Mouse (Mus musculus) naive thymus-derived CD4-positive, alpha-beta T cell, adult 2 months (primary cell): ENCODE measurements at regions not wholly inside any gene's neighbourhood (a gene's known extent, or its start where the extent isn't known, plus 50 kb on each side); places are given as distances from the start of the nearest gene placed in this dataset.
"Not testable (repeated sequence)": the region's sequence is repeated elsewhere in the genome, so short reads cannot be mapped to it uniquely, and the experiment has no call there.

Experiments used
- DNase-seq: peaks from one replicate; pipeline ENCODE4 v3.0.0-alpha.2; 2011; ENCODE audit warnings: low read depth

DNA sequence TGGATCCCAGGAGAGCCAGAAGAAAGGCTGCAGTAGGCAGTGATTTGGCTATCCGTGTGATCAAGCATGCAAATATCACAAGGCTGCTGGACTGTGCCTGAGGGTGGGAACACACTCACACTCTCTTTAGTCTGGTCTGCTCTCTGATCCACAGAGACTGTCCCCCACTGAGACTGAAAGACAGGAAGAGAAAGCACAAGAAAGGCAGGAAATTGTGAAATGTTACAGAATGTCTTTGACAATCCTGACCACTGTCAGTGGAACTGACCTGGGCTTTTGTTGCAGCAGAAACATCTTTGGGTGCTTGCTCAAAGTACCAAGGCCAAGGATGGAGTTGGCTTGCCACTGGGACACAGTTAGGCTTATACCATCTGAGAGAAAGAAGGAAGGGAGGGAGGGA, 52.3 kb upstream of the Gpd2 start:
- DNase-seq, result no peak

DNA sequence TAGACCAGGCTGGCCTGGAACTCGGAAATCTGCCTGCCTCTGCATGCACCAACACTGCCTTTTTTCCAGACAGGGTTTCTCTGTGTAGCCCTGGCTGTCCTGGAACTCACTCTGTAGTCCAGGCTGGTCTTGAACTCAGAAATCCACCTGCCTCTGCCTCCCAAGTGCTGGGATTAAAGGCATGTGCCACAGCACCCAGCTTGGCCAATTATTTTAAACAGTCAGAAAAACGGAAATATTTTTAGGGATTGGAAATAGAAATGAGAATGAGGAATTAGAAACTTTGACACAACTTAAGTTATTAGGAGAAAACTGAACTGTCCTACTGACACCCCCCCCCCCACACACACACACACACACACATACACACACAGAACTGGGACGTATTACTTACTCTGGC, 54.3 kb upstream of the Gpd2 start:
- DNase-seq, result not testable (repeated sequence)

DNA sequence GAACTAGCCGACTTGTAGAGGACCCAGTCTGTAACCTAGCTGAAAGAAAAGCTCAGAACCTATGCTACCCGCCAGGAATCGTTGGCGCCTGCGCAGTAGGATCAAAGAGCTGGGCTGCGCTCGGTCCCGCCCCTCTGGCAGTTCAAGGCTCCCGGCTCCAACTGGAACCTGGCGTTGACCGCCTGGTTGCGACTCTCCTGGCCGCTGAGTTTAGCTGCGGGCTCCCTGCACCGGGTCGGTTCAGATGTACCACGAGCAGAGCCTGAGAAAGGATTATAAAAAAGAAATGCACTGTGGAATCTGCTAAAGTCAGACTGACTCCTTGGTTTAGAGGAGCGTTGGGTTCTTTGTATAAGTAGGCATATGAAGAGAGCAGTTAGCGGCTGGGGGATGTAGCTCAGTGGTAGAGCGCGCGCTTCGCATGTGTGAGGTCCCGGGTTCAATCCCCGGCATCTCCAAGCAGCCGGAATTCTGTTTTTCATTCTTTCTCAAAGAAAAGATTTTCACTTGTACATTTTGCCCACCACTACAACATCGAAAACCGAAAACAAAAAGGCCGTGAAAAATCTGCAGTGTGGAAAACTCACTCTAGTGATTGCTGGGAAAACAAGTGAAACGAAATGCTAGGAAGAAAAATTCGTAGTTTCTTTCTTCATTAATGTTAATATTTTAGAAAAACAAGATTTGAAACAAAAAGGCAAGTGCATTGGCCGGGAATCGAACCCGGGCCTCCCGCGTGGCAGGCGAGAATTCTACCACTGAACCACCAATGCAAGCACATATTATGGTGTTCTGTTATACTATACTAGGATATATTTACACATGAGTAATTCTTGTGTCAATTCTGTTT, 55.5 kb upstream of the Gpd2 start:
- peak; percentile 99 for DNase-seq

- DNase-seq, result no peak
These were observed 56.1 kb upstream of the Gpd2 start for GRCm38 (mm10) chr2:57181350-57181691.

DNA sequence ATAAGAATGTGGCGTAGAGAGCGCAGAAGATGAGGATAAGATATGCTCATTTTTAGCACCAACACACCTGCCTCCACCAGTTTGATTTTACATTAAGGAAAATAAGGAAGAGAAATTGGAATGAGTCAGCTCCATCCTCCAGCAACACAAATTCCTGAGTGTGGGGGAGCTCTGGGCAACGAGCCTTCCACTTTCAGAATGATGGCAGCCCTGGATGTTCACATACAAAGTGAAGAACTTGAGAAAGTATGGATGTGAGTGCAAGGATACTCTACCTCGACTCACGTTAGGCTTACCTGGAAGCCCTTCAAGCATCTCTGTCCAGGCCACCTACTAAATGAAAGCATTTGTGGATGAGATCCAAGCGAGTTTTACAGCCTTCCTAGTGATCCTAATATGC, 54.3 kb upstream of the Nr4a2 start:
- no peak for DNase-seq

DNA sequence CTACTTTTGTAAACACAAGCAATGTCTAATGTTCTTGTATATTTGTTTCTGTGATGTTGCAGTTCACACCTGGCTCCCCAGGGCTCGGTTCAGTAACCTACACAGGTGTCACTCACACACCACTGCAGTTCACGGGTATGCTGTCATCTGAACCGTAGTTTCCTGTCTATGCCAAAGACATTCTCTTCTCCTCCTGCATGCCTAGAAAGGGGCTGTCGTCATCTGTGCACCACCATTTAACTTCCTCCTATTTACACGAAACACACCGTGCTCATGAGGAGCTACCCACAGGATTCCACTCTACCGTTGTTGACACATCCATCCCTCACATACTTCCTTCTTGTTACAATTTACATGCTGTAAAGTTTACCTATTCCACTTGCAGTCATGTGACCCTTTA, 52.7 kb upstream of the Nr4a2 start:
- DNase-seq, result no peak

DNA sequence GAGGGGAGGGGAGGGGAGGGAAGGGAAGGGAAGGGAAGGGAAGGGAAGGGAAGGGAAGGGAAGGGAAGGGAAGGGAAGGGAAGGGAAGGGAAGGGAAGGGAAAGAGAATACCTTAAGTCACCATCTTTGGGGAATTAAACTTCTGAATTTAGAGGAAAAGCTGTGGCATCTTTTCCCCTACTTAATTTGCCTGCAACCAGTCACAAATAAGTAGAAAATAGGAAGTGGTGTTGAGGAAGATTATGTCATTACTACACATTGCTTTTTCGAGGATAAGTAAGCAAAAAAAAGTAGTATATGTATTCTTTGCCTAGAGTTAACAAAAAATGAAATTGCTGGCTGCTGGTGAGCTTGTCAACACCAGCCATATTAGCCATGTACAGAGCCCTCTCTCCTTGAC, 51.4 kb upstream of the Nr4a2 start:
- no peak for DNase-seq
